Mouse (Mus musculus) heart, embryonic 15.5 days (tissue): ENCODE measurements around the gene Tmem8b. TPM values are rescaled to one million over a fixed set of nuclear protein-coding genes. Genes with fewer than 3 reads are reported as not detected.
A peak's percentile ranks its signal among the peaks of the same experiment; 100 is the strongest.

Source experiments
- ATAC-seq: fragments of 200-750 bp; cut with Nextera tagmentation; replicated peaks from 2 replicates; pipeline ENCODE4 v1.8.0; 2017; ENCODE audit warnings: low read depth, moderate TSS enrichment; ENCODE audit not compliant: insufficient number of reproducible peaks, insufficient read depth, low FRiP score
- H3K27ac ChIP-seq: fragments of 300-500 bp; sonication (generic); 2 replicates; pipeline ENCODE4 v1.5.1; 2015; ENCODE audit warnings: mild to moderate bottlenecking, inconsistent platforms
- H3K27me3 ChIP-seq: fragments of 300-500 bp; sonication (generic); 2 replicates; pipeline ENCODE4 v1.6.1; 2015; ENCODE audit warnings: inconsistent platforms
- H3K36me3 ChIP-seq: fragments of 300-500 bp; sonication (generic); 2 replicates; pipeline ENCODE4 v1.6.1; 2015; ENCODE audit warnings: mild to moderate bottlenecking, inconsistent platforms
- H3K4me1 ChIP-seq: fragments of 300-500 bp; sonication (generic); replicated peaks from 2 replicates; pipeline ENCODE4 v1.6.1; 2015; ENCODE audit warnings: inconsistent platforms
- H3K4me2 ChIP-seq: fragments of 300-500 bp; sonication (generic); 2 replicates; pipeline ENCODE4 v1.6.1; 2015; ENCODE audit warnings: inconsistent platforms, mild to moderate bottlenecking, moderate library complexity
- H3K4me3 ChIP-seq: fragments of 300-500 bp; sonication (generic); 2 replicates; pipeline ENCODE4 v1.5.1; 2015; ENCODE audit warnings: mild to moderate bottlenecking, inconsistent platforms
- H3K9ac ChIP-seq: fragments of 300-500 bp; sonication (generic); 2 replicates; pipeline ENCODE4 v1.6.1; 2015; ENCODE audit warnings: mild to moderate bottlenecking, inconsistent platforms
- H3K9me3 ChIP-seq: fragments of 300-500 bp; sonication (generic); replicated peaks from 2 replicates; pipeline ENCODE4 v1.6.1; 2016; ENCODE audit warnings: inconsistent platforms
- WGBS: fragments of 180-500 bp; shearing (Covaris S2); methylation state at CpG from one replicate; pipeline ENCODE4 v1.1.7; 2015; ENCODE audit warnings: mixed read lengths; 5-methylcytosine and 5-hydroxymethylcytosine counted together
- polyA plus RNA-seq: library from polyadenylated mRNA; unstranded; fragments of >200 nt; fragmentation: Nextera tagmentation; extraction: Ambion mirVana; gene quantifications from 2 replicates; pipeline ENCODE4 v1.2.1, GENCODE M21; 2015

Gene Tmem8b
- polyA plus RNA-seq, 1 experiment from 2014 or later, result 3.8 TPM

DNA sequence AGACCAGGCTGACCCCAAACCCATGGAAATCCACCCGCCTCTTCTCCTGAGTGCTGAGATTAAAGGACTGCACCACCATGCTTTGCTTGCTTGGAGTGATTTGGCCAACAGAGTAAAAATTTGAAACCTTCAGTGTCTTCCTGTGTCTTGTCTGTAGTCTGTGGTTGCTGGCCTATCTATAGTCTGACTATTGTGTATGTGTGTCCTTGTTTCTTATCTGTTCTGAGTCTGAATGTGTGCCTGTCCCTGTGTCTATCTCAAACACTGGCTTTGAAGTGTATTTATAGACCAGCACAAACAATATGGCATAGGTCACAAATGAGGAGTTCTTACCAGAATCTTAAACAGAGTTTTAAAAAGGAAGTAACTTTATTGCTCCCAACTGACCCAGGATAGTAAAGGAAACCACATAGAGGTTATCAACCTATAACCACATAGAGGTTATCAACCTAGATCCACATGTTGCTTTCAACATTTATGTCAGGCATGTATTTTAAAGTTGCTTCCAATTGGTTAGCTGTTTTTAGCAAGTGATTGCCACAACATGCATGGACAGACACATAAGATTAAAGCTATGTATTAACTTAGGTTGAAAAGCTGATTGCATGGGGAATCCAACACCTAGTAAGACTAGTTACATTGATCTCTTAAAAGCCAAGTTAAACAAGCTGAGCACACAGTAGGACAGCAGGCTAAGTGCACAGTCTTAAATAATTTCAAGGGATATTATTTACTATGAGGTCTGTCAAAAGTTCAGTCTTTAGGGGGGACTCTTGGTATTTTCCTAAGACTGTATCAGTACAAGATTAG, 25.9 kb downstream of the Tmem8b start:
- no peak for ATAC-seq
- no peaks in the 10 kb centered on the region for H3K36me3 ChIP-seq
- H3K27me3 ChIP-seq, result no peaks in the 10 kb centered on the region
- no peaks in the 10 kb centered on the region for H3K9me3 ChIP-seq
- H3K4me2 ChIP-seq, result no peak overlapping the region
- no peak overlapping the region for H3K4me3 ChIP-seq
- WGBS, result 81% methylated on average over 1 of the region's 1 CpGs
- peak overlapping the region; percentile 49; the same call in 1 of the 2 replicates for H3K27ac ChIP-seq
- peaks cover 27% of the 10 kb centered on the region for H3K4me1 ChIP-seq
- H3K9ac ChIP-seq, result no peak overlapping the region

DNA sequence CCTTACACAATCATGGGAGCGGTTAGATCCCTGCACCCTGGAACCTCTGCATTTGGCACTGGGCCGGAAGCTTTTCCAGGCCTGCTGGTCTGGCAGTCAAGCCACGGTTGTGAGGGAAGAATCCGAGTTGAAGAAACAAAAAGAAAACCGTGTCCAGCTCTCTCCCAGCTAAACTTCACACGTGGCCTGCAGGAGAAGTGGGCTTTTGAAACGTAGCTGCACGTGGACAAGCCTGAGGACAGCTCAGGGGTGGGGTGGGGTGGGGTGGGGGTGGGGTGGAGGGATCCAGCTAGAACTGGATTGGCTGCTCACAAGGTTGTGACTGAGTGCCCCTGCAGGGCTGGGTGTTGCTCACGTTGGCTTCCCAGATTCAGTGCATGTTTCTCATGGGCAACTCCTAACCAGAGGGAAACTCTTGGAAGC, 26.5 kb downstream of the Tmem8b start:
- Histone ChIP-seq H3K9me3 (no peaks in the 10 kb centered on the region), H3K27me3 (no peaks in the 10 kb centered on the region), H3K4me2 (no peak overlapping the region), H3K4me1 (peaks cover 27% of the 10 kb centered on the region), H3K36me3 (no peaks in the 10 kb centered on the region), H3K9ac (no peak overlapping the region), H3K27ac (peak overlapping the region; percentile 49; the same call in 1 of the 2 replicates), H3K4me3 (no peak overlapping the region)
- no peak for ATAC-seq
- 13% methylated on average over 9 of the region's 9 CpGs for WGBS

DNA sequence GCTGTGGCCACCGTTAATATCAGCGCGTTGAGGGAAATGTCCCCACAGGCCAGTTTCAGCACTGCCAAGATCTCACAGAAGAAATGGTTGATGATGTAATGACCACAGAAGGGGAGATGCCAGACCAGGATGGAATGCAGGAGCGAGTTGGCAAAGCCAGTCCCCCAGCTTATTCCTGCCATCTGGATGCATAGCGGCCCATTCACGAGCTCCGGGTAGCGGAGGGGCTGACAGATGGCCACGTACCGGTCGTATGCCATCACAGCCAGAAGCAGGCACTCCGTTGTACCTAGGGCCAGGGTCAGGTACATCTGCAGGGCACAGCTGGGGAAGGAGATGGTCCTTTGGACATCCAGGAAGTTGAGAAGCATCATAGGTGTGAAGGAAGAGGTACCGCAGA, 27.8 kb downstream of the Tmem8b start:
- WGBS, result 86% methylated on average over 13 of the region's 13 CpGs
- ATAC-seq, result no peak
- Histone ChIP-seq H3K4me1 (peaks cover 27% of the 10 kb centered on the region), H3K27ac (no peak overlapping the region), H3K4me3 (no peak overlapping the region), H3K9me3 (no peaks in the 10 kb centered on the region), H3K27me3 (no peaks in the 10 kb centered on the region), H3K4me2 (no peak overlapping the region), H3K36me3 (no peaks in the 10 kb centered on the region), H3K9ac (no peak overlapping the region)

DNA sequence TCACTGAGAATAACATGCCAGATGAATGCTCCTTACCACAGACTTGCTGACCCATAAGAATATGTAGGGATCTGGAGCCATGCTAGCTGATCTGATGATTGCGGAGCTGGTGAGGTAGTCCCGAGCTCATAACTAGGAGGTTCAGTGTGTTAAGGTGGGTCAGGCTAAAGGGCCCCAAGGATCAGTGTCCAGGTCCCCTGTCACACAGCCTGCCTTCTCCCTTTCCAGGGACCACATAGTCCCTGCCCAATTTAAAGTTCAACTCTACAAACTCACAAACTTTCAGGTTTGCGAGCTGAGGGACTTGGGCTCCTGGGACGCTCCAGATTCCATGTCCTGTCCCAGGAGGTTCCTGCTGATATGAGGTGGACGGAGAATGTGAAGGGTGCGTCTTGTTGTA, 31.9 kb downstream of the Tmem8b start, which contains the start of gene Olfr70:
Gene Olfr70, minus strand, starts transcription at position 101 of the 400 bp plus-strand sequence.
- H3K4me2 ChIP-seq, result no peak within 1 kb of the TSS
- 82% methylated on average over 6 of the region's 6 CpGs for WGBS
- H3K4me3 ChIP-seq, result no peak within 1 kb of the TSS
- H3K9ac ChIP-seq, result no peak within 1 kb of the TSS
- H3K27ac ChIP-seq, result no peak within 1 kb of the TSS
- no peaks in the 10 kb centered on the region for H3K27me3 ChIP-seq
- no peaks in the 10 kb centered on the region for H3K9me3 ChIP-seq
- no peaks in the 10 kb centered on the region for H3K36me3 ChIP-seq
- H3K4me1 ChIP-seq, result peaks cover 5% of the 10 kb centered on the region
- no peak for ATAC-seq

DNA sequence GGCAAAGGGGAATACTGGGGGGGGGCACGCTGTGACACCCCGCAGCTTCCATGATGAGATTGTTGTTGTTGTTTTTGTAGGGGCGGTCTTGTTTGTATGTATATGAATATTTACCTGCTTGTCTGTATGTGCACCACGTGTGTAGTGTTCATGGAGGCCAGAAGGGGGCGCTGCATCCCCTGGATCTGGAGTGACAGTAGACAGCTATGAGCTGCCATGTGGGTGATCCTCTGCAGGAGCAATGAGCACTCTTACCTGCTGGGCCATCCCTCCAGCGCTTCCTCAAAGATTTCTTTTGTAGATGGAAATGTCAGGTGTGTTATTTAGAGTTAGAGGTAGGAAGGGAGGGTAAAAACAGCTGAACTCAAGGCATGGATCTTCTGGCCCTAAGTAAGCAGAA, 34.7 kb downstream of the Tmem8b start:
- H3K4me2 ChIP-seq, result no peak overlapping the region
- no peak overlapping the region for H3K4me3 ChIP-seq
- no peaks in the 10 kb centered on the region for H3K9me3 ChIP-seq
- no peak for ATAC-seq
- no peak overlapping the region for H3K27ac ChIP-seq
- H3K9ac ChIP-seq, result no peak overlapping the region
- H3K4me1 ChIP-seq, result no peaks in the 10 kb centered on the region
- H3K36me3 ChIP-seq, result no peaks in the 10 kb centered on the region
- 76% methylated on average over 6 of the region's 6 CpGs for WGBS
- H3K27me3 ChIP-seq, result no peaks in the 10 kb centered on the region

DNA sequence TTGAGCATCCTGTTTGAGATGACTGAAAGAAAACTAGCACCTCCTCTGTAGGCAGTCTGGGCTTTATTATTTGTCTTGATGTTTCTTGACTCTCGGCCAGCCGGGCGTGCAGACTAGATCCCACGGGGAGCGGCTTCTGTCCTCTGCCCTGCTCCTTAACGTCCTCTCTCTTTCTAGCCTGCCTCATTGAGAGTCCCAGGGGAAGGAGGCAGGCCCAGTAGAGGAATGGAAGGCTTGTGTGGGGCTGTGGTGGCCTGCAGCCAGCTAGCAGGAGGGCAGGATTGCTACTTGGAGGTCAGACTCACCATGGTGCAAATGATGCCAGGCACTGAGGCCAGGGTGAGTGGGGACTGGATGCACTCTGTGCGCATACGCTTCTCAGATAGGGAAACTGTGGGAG, 35.1 kb downstream of the Tmem8b start:
- H3K36me3 ChIP-seq, result no peaks in the 10 kb centered on the region
- no peak overlapping the region for H3K9ac ChIP-seq
- no peak for ATAC-seq
- H3K4me1 ChIP-seq, result no peaks in the 10 kb centered on the region
- WGBS, result 69% methylated on average over 8 of the region's 8 CpGs
- no peak overlapping the region for H3K4me2 ChIP-seq
- no peaks in the 10 kb centered on the region for H3K27me3 ChIP-seq
- no peaks in the 10 kb centered on the region for H3K9me3 ChIP-seq
- no peak overlapping the region for H3K27ac ChIP-seq
- H3K4me3 ChIP-seq, result no peak overlapping the region

DNA sequence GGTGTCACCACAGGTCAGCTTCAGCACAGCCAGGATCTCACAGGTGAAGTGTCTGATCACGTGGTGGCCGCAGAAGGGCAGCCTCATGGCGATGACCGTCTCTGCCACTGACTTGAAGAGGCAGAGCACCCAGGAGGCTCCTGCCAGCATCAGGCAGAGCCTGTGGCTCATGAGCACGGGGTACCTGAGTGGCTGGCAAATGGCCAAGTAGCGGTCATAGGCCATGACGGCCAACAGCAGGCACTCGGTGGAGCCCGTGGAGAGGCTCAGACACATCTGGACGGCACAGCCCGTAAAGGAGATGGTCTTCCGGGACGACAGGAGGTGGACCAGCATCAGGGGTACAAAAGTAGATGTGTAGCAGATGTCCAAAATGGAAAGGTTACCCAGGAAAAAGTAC, 37.2 kb downstream of the Tmem8b start:
- no peak overlapping the region for H3K4me2 ChIP-seq
- no peaks in the 10 kb centered on the region; the same call in 1 of the 2 replicates for H3K4me1 ChIP-seq
- no peak overlapping the region for H3K27ac ChIP-seq
- no peaks in the 10 kb centered on the region for H3K9me3 ChIP-seq
- no peaks in the 10 kb centered on the region for H3K27me3 ChIP-seq
- WGBS, result 65% methylated on average over 13 of the region's 13 CpGs
- no peaks in the 10 kb centered on the region for H3K36me3 ChIP-seq
- no peak for ATAC-seq
- no peak overlapping the region for H3K9ac ChIP-seq
- no peak overlapping the region for H3K4me3 ChIP-seq

DNA sequence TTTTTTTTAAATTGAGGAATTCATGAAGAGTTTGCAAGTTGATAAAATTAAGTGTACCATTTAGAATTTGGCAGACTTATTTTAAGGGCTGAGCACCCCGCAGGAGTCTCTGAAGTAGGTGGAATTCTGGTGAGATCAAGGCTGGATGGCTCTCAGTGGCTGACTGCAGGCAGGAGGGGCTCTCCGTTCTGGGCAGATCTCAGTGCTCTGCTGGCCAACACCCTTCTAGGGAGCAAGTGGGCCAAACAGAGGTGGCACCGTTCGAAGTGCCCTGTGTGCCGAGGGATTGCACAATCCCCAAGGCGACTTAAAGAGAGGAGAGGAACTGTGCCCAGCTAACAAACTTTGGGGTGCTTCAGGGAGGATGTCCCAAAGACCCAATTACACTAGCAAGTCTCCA, 41.1 kb downstream of the Tmem8b start, which contains the start of gene Olfr71:
Gene Olfr71, minus strand, starts transcription at position 387 of the 400 bp plus-strand sequence.
- H3K36me3 ChIP-seq, result no peaks in the 10 kb centered on the region
- peaks cover 6% of the 10 kb centered on the region for H3K4me1 ChIP-seq
- H3K9ac ChIP-seq, result no peak within 1 kb of the TSS
- no peak within 1 kb of the TSS for H3K4me3 ChIP-seq
- H3K27me3 ChIP-seq, result 0 out of 2 replicates have a peak, but pooled peaks cover 3% of the 10 kb centered on the region
- no peak within 1 kb of the TSS for H3K27ac ChIP-seq
- no peak within 1 kb of the TSS for H3K4me2 ChIP-seq
- ATAC-seq, result no peak
- no peaks in the 10 kb centered on the region for H3K9me3 ChIP-seq
- WGBS, result 58% methylated on average over 6 of the region's 6 CpGs

DNA sequence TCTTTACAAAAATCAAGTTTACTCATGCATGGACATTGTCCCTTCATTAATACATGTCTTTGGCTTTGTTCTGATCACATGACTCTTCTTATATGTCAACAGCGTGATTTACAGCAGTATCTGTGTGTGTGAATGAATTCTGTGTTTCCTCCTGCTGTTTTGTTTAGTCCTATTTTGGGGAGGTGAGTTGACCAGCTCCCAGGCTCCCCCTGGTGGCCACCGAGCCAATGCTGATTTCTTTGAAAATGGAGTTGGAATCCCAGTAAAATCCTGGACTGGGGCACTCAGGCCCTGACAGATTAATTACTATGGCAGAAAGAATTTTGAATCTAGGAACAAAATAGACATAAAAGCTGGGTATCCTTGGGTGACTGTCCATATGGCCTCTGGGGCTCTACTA, 43.0 kb downstream of the Tmem8b start:
- ATAC-seq, result no peak
- Histone ChIP-seq H3K9ac (no peak overlapping the region), H3K4me1 (peaks cover 6% of the 10 kb centered on the region)

DNA sequence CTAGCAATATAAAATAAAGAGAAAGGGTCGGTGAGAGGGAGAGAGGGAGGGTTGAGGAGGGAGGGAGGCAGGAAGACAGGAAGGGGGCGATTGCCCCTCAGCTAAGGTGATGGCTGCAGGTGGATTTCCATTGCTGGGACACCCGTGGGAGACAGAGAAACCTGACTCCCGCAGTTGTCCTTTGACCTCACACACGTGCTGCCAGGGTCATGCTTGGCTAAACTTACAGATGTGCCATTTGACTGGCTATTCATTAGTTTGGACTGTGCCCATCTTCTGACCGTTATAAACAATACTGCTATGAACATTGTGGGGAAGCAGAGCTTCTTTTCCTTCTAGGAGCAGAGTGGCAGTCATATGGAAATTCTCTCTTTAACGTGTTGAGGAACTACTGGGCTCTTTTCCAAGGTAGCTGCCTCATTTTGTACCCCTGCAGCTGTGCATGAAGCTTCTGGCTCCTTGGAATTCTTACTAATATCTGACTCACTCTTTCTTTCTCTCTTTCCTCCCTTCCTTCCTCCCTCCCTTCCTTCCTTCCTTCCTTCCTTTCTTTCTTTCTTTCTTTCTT, 45.0 kb downstream of the Tmem8b start:
- no peak overlapping the region for H3K9ac ChIP-seq
- H3K4me3 ChIP-seq, result no peak overlapping the region
- H3K27ac ChIP-seq, result no peak overlapping the region
- peaks cover 6% of the 10 kb centered on the region for H3K4me1 ChIP-seq
- 0 out of 2 replicates have a peak, but pooled peaks cover 3% of the 10 kb centered on the region for H3K27me3 ChIP-seq
- H3K4me2 ChIP-seq, result no peak overlapping the region
- H3K9me3 ChIP-seq, result no peaks in the 10 kb centered on the region
- WGBS, result 38% methylated on average over 7 of the region's 7 CpGs
- H3K36me3 ChIP-seq, result no peaks in the 10 kb centered on the region
- ATAC-seq, result no peak

More for the DNA sequence above, 43.0 kb downstream of the Tmem8b start:
- H3K4me3 ChIP-seq, result no peak overlapping the region; the same call in 1 of the 2 replicates
- H3K9me3 ChIP-seq, result no peaks in the 10 kb centered on the region
- H3K4me2 ChIP-seq, result peak overlapping the region; percentile 42
- H3K36me3 ChIP-seq, result no peaks in the 10 kb centered on the region
- 0% methylated on average over 2 of the region's 2 CpGs for WGBS
- H3K27ac ChIP-seq, result peak overlapping the region; percentile 46
- 0 out of 2 replicates have a peak, but pooled peaks cover 3% of the 10 kb centered on the region for H3K27me3 ChIP-seq

DNA sequence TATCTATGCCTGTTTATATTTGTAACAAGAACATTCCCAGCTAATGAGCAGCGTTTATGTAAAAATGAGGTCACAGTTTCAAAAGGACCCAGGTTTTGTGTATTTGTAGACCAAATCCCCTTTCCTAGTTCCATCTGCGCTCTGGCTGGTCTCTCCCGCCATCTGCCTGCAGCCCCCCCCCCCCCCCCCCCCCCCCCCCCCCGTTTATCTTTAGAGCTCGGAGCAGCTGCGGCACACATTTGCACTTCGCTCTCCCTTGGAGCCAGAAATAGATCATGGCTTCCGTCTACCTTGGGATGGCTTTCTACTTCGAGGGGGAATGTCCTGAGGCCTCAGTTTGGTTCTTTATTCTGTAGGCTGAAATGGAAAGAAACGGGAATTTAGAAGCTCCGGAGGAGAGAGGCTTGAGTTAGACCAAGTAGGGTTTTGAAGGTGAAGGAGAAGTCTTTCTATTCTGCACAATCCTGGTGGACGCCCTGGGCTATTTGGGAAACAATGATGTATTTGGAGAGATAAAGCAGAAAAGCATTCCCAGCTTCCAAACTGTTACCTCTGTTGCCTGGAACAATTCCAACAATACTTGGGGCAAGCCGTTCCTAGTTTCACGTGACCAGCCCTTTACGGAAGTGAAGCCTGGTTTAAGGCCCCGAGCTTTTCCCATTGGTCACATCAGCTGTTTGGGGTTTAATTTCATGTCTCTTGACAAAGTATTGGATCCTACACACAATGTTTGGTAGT, 51.9 kb downstream of the Tmem8b start:
- H3K36me3 ChIP-seq, result no peaks in the 10 kb centered on the region
- H3K9me3 ChIP-seq, result no peaks in the 10 kb centered on the region
- H3K4me1 ChIP-seq, result peaks cover 9% of the 10 kb centered on the region
- no peak for ATAC-seq
- H3K9ac ChIP-seq, result no peak overlapping the region
- 28% methylated on average over 13 of the region's 16 CpGs for WGBS
- H3K27ac ChIP-seq, result peak overlapping the region; percentile 85
- no peaks in the 10 kb centered on the region for H3K27me3 ChIP-seq
- H3K4me2 ChIP-seq, result peak overlapping the region; percentile 42
- no peak overlapping the region for H3K4me3 ChIP-seq
